ENCODE assay signal across 26 mouse cellular contexts in genomic region chr8:49321404-49321803, GRCm38 (mm10).
"Had no signal": no experiment of that assay in that cellular context is flagged by ENCODE, and none has a peak within 500 bp of the region (broad histone marks: within the 10 kb centered on the region; RNA-seq: fewer than 3 reads in every experiment).

No protein-coding gene starts in this region.

- H3K27me3 ChIP-seq: heart, embryonic 13.5 days; heart, embryonic 15.5 days; hindbrain, embryonic 13.5 days; hindbrain, embryonic 15.5 days; kidney, embryonic 15.5 days; limb, embryonic 12.5 days; liver, embryonic 13.5 days; liver, embryonic 15.5 days had no signal

- H3K4me2 ChIP-seq: heart, embryonic 11.5 days; heart, embryonic 13.5 days; heart, embryonic 15.5 days; hindbrain, embryonic 13.5 days; hindbrain, embryonic 15.5 days; kidney, embryonic 15.5 days; limb, embryonic 12.5 days; liver, embryonic 11.5 days; liver, embryonic 13.5 days; liver, embryonic 15.5 days had no signal

- DNase-seq: gastrocnemius, postnatal 14 days; gastrocnemius, postnatal 36 days; heart, adult 11 months; heart, adult 2 months; heart, postnatal 14 days; heart, postnatal 36 days; kidney, adult 11 months; kidney, adult 2 months; kidney, adult 9 months; kidney, postnatal 14 days; kidney, postnatal 36 days; layer of hippocampus, adult 9-11 months; layer of hippocampus, postnatal 36 days; liver; liver, embryonic 13.5 days had no signal

- H3K4me3 ChIP-seq: heart, adult 2 months; heart, embryonic 13.5 days; heart, embryonic 15.5 days; hindbrain, embryonic 13.5 days; hindbrain, embryonic 15.5 days; kidney, embryonic 15.5 days; left cerebral cortex, adult 2 months; limb, embryonic 10.5 days; limb, embryonic 12.5 days; liver, embryonic 13.5 days; liver, embryonic 15.5 days had no signal

- H3K36me3 ChIP-seq: heart, embryonic 13.5 days; heart, embryonic 15.5 days; hindbrain, embryonic 13.5 days; hindbrain, embryonic 15.5 days; kidney, embryonic 15.5 days; limb, embryonic 10.5 days; limb, embryonic 12.5 days; liver, embryonic 13.5 days; liver, embryonic 15.5 days had no signal
